Mouse (Mus musculus) forebrain, embryonic 13.5 days (tissue): ENCODE measurements around the gene Atp4b. TPM values are rescaled to one million over a fixed set of nuclear protein-coding genes. Genes with fewer than 3 reads are reported as not detected.
A peak's percentile ranks its signal among the peaks of the same experiment; 100 is the strongest.

Experiments used
- ATAC-seq: fragments of 200-750 bp; cut with Nextera tagmentation; 2 replicates; pipeline ENCODE4 v1.8.0; 2017
- H3K27ac ChIP-seq: fragments of 300-500 bp; sonication (generic); 2 replicates; pipeline ENCODE4 v1.5.1; 2015; ENCODE audit warnings: inconsistent platforms, mild to moderate bottlenecking, moderate library complexity
- H3K27me3 ChIP-seq: fragments of 300-500 bp; sonication (generic); 2 replicates; pipeline ENCODE4 v1.6.1; 2015; ENCODE audit warnings: mild to moderate bottlenecking, inconsistent platforms
- H3K36me3 ChIP-seq: fragments of 300-500 bp; sonication (generic); 2 replicates; pipeline ENCODE4 v1.6.1; 2015; ENCODE audit warnings: mild to moderate bottlenecking, inconsistent platforms; ENCODE audit not compliant: poor library complexity, severe bottlenecking
- H3K4me1 ChIP-seq: fragments of 300-500 bp; sonication (generic); 2 replicates; pipeline ENCODE4 v1.6.1; 2015; ENCODE audit warnings: inconsistent platforms
- H3K4me2 ChIP-seq: fragments of 300-500 bp; sonication (generic); 2 replicates; pipeline ENCODE4 v1.6.1; 2015; ENCODE audit warnings: inconsistent platforms, mild to moderate bottlenecking, moderate library complexity
- H3K4me3 ChIP-seq: fragments of 300-500 bp; sonication (generic); 2 replicates; pipeline ENCODE4 v1.5.1; 2015; ENCODE audit warnings: mild to moderate bottlenecking, inconsistent platforms
- H3K9ac ChIP-seq: fragments of 300-500 bp; sonication (generic); 2 replicates; pipeline ENCODE4 v1.6.1; 2015; ENCODE audit warnings: mild to moderate bottlenecking, inconsistent platforms
- H3K9me3 ChIP-seq: fragments of 300-500 bp; sonication (generic); replicated peaks from 2 replicates; pipeline ENCODE4 v1.6.1; 2016; ENCODE audit warnings: inconsistent platforms
- WGBS: fragments of 180-500 bp; shearing (Covaris S2); methylation state at CpG from one replicate; pipeline ENCODE4 v1.1.7; 2015; 5-methylcytosine and 5-hydroxymethylcytosine counted together
- polyA plus RNA-seq: library from polyadenylated mRNA; unstranded; fragments of >200 nt; fragmentation: Nextera tagmentation; extraction: Ambion mirVana; gene quantifications from 2 replicates; pipeline ENCODE4 v1.2.1, GENCODE M21; 2015

Atp4b gene
- polyA plus RNA-seq, 1 experiment from 2014 or later = not detected

DNA sequence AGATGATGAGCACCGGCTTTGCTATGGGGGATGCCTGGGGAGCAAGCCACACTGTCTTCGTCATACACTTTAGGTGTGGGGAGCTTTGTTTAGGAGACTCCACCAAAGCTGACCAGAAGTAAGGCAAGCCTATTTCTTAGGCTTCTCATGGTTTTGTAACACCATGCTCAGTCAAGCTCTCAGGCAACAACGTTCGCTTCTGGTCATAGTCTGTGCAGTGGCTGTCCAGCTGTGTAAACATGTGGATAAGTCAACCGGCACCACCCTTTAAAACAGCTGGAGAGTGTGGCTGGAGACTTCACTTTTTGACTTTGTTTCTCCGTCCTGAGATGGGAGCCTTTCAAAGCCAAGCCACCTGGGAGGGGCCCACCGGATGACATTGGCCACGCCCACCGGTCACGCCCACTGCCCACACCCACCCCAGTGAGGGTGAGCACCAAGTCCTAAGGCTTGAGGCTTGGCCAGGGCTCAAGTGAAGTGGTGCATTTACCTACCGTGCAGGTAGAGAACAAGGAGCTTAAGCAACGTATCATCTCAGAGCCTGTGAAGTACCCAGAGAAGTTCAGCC lies 17.3 kb upstream of the Atp4b start:
- H3K27ac ChIP-seq = no peak overlapping the region
- 58% methylated on average over 12 of the region's 12 CpGs for WGBS
- H3K4me1 ChIP-seq = no peaks in the 10 kb centered on the region
- H3K4me2 ChIP-seq = no peak overlapping the region
- H3K36me3 ChIP-seq = no peaks in the 10 kb centered on the region
- H3K4me3 ChIP-seq = no peak overlapping the region
- H3K27me3 ChIP-seq = no peaks in the 10 kb centered on the region
- H3K9me3 ChIP-seq = no peaks in the 10 kb centered on the region
- no peak overlapping the region for H3K9ac ChIP-seq
- no peak for ATAC-seq

DNA sequence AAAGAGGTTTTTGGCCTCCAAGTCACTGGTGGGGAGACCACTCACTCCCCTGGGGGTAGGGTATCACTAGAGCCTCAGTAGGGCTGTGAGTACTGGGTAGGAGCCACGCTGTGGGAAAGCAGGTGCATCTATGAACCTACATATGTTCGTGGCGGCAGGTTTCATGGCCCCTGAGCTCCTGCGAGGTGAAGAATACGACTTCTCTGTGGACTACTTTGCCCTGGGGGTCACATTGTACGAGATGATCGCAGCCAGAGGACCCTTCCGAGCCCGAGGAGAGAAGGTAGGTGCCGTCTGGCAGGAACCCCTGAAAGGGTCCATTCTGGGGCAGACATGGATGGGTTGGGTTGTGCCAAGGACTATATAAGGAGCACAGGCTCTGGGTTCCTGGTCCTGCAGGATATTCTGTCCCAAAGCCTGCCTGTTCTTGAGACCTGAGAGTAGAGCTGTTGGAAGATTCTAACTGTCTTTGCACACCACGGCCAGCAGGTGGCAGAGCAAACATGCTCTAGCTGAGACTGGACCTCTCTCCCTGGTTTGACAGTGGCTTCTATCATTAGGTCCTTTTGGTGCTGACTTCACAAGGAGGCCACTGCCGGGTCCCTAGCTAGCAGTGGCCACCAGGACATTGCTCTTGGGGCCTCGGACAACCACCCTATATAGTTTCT lies 16.4 kb upstream of the Atp4b start:
- no peaks in the 10 kb centered on the region for H3K27me3 ChIP-seq
- H3K9me3 ChIP-seq = no peaks in the 10 kb centered on the region
- no peak overlapping the region for H3K4me2 ChIP-seq
- H3K27ac ChIP-seq = no peak overlapping the region
- H3K4me3 ChIP-seq = no peak overlapping the region
- ATAC-seq = no peak
- H3K4me1 ChIP-seq = no peaks in the 10 kb centered on the region
- 62% methylated on average over 13 of the region's 13 CpGs for WGBS
- no peaks in the 10 kb centered on the region for H3K36me3 ChIP-seq
- no peak overlapping the region for H3K9ac ChIP-seq

GRCm38 (mm10) chr8:13411597-13411996 lies 15.0 kb upstream of the Atp4b start:
- H3K4me2 ChIP-seq = no peak overlapping the region
- H3K27me3 ChIP-seq = no peaks in the 10 kb centered on the region
- H3K9ac ChIP-seq = no peak overlapping the region
- no peaks in the 10 kb centered on the region for H3K9me3 ChIP-seq
- H3K4me3 ChIP-seq = no peak overlapping the region
- ATAC-seq = 0 out of 2 replicates have a peak, but pooled peaks have one; percentile 57
- no peaks in the 10 kb centered on the region for H3K4me1 ChIP-seq
- WGBS = 33% methylated on average over 6 of the region's 6 CpGs
- no peak overlapping the region for H3K27ac ChIP-seq
- no peaks in the 10 kb centered on the region for H3K36me3 ChIP-seq

GRCm38 (mm10) chr8:13406011-13406410 lies 9.4 kb upstream of the Atp4b start:
- H3K9ac ChIP-seq = no peak overlapping the region
- H3K4me1 ChIP-seq = peaks cover 5% of the 10 kb centered on the region; the same call in 1 of the 2 replicates
- H3K4me3 ChIP-seq = no peak overlapping the region
- 54% methylated on average over 5 of the region's 5 CpGs for WGBS
- H3K36me3 ChIP-seq = no peaks in the 10 kb centered on the region
- no peaks in the 10 kb centered on the region for H3K27me3 ChIP-seq
- ATAC-seq = no peak
- H3K4me2 ChIP-seq = no peak overlapping the region
- no peak overlapping the region for H3K27ac ChIP-seq
- H3K9me3 ChIP-seq = no peaks in the 10 kb centered on the region

DNA sequence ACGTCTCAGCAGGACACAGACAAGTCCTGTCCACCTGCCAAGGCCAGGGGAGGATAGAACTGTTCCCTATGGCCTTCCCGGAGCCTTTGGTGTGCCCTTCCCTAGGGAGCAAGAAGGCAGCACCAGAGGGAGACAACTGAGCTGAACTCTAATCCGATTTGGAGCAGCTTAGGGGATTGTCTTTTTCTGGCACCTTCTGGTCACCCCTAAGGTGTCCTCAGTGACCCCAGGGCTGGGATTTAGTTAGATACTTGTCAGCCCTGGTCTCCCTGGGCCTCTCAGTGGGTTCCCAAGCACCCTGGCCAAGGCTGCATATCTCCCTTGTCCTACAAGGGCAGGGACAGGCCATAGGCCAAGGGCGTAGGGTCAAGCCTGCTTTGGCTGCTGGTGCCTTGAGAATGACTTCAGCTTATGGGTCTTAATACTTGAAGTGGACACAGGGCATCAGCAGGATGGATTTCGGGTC lies 8.1 kb upstream of the Atp4b start, which contains the start of gene Grk1:
Grk1 (plus strand) TSS at position 416 of the 466 bp plus-strand sequence.
- Histone ChIP-seq H3K9me3 (no peaks in the 10 kb centered on the region), H3K36me3 (no peaks in the 10 kb centered on the region), H3K4me2 (no peak within 1 kb of the TSS), H3K4me3 (no peak within 1 kb of the TSS), H3K27ac (no peak within 1 kb of the TSS), H3K27me3 (no peaks in the 10 kb centered on the region), H3K4me1 (peaks cover 5% of the 10 kb centered on the region; the same call in 1 of the 2 replicates), H3K9ac (no peak within 1 kb of the TSS)
- 79% methylated on average over 5 of the region's 5 CpGs for WGBS
- no peak for ATAC-seq

DNA sequence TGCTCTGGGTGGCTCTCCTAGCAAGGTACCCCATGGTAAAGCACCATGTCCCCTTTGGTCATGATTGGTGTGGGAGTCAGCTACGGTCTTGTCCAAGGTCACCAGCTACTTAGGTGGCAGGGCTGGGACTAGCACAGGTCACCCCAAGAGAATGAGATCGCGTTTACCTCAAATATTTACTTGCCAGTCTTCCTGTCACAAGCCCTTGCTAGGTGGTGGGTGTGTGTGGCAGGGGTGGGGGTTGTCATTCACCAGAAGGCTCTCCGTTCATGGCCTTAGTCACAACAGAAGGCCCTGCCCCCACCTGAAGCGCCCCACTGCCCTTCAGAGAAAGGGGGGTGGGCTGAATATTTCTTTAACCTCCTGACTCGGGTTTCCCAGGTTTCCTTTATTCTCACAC lies 6.9 kb upstream of the Atp4b start:
- peaks cover 5% of the 10 kb centered on the region; the same call in 1 of the 2 replicates for H3K4me1 ChIP-seq
- WGBS = 76% methylated on average over 6 of the region's 6 CpGs
- no peaks in the 10 kb centered on the region for H3K9me3 ChIP-seq
- H3K27ac ChIP-seq = no peak overlapping the region
- ATAC-seq = no peak
- H3K4me2 ChIP-seq = no peak overlapping the region
- no peak overlapping the region for H3K4me3 ChIP-seq
- no peak overlapping the region for H3K9ac ChIP-seq
- no peaks in the 10 kb centered on the region for H3K36me3 ChIP-seq
- no peaks in the 10 kb centered on the region for H3K27me3 ChIP-seq

DNA sequence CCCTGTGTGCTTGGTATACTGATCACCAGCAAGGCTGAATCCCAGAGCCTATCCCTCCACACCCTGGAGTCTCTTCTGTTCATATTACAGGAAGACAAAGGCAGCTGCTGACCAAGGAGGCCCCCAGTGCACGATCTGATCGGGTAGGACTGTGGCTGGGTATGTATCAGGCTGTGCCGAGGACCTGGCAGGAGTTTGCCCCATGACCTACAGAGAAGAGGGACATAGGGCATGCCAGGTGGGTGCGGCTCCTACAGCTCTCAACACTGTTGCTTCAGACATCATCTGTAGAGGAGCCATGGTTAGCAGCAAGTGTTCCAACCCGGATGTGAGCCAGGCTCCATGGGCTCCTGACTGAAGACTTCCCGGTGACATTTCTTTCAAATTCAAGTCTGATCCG lies 2.8 kb downstream of the Atp4b start:
- Histone ChIP-seq H3K9me3 (no peaks in the 10 kb centered on the region), H3K4me2 (no peak overlapping the region), H3K9ac (no peak overlapping the region), H3K27me3 (no peaks in the 10 kb centered on the region), H3K4me3 (no peak overlapping the region), H3K36me3 (no peaks in the 10 kb centered on the region), H3K27ac (no peak overlapping the region), H3K4me1 (no peaks in the 10 kb centered on the region)
- WGBS = 91% methylated on average over 7 of the region's 7 CpGs
- ATAC-seq = no peak

DNA sequence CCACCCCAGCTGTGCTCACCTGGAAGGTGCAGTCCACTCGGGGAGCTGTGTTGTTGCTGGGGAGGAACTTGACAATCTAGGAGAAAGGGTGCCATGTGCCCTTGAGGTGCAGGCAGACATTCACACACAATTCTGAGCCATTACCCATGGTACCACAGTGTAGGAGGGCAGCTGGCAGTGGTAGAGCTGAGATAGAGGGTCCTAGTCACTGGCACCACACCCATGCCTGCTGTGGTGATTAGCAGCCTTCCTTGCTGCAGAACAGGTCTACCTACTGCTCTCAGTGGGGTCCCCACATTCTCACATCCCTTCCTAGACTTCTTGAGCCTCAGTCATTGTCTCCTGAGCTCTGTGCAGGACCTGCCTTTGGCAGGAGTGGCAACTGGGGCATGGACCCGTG lies 7.9 kb downstream of the Atp4b start:
- WGBS = 87% methylated on average over 2 of the region's 2 CpGs
- Histone ChIP-seq H3K27ac (no peak overlapping the region), H3K4me2 (no peak overlapping the region), H3K36me3 (no peaks in the 10 kb centered on the region), H3K4me3 (no peak overlapping the region), H3K9ac (no peak overlapping the region), H3K4me1 (no peaks in the 10 kb centered on the region), H3K27me3 (no peaks in the 10 kb centered on the region), H3K9me3 (no peaks in the 10 kb centered on the region)
- ATAC-seq = no peak

DNA sequence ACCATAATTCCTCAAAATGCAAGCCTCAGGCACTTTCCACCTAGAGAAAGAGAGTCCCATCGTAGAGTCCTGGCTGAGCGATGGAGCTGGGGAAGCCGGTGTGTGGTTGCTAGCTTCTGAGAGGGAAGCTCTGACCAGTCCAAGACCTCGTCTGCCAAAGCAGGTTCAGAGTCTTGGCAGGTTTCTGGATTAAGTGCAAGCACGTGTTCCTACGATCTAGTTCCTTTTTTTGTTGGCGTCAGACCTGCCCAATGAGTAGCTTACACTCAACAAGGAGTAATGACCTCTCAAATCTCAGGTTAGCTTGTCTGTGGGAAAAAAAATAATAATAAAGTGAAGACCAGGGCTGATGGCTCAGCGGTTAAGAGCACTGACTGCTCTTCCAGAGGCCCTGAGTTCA lies 8.9 kb downstream of the Atp4b start:
- Histone ChIP-seq H3K27ac (no peak overlapping the region), H3K9ac (no peak overlapping the region), H3K4me1 (no peaks in the 10 kb centered on the region), H3K4me2 (no peak overlapping the region), H3K9me3 (no peaks in the 10 kb centered on the region), H3K27me3 (no peaks in the 10 kb centered on the region), H3K36me3 (no peaks in the 10 kb centered on the region), H3K4me3 (no peak overlapping the region)
- WGBS = 83% methylated on average over 8 of the region's 8 CpGs
- no peak for ATAC-seq

- Histone ChIP-seq H3K4me2 (no peak overlapping the region), H3K4me3 (no peak overlapping the region), H3K9ac (no peak overlapping the region), H3K4me1 (no peaks in the 10 kb centered on the region), H3K27ac (no peak overlapping the region), H3K27me3 (no peaks in the 10 kb centered on the region), H3K36me3 (no peaks in the 10 kb centered on the region), H3K9me3 (no peaks in the 10 kb centered on the region)
- WGBS = 82% methylated on average over 13 of the region's 13 CpGs
- no peak for ATAC-seq
Observed at GRCm38 (mm10) chr8:13386366-13386765, 10.3 kb downstream of the Atp4b start.

GRCm38 (mm10) chr8:13382999-13383398 lies 13.6 kb downstream of the Atp4b start:
- WGBS = 92% methylated on average over 4 of the region's 4 CpGs
- Histone ChIP-seq H3K27ac (no peak overlapping the region), H3K9ac (no peak overlapping the region), H3K36me3 (peaks cover 28% of the 10 kb centered on the region), H3K27me3 (no peaks in the 10 kb centered on the region), H3K4me2 (no peak overlapping the region), H3K9me3 (no peaks in the 10 kb centered on the region), H3K4me3 (no peak overlapping the region), H3K4me1 (no peaks in the 10 kb centered on the region)
- no peak for ATAC-seq

DNA sequence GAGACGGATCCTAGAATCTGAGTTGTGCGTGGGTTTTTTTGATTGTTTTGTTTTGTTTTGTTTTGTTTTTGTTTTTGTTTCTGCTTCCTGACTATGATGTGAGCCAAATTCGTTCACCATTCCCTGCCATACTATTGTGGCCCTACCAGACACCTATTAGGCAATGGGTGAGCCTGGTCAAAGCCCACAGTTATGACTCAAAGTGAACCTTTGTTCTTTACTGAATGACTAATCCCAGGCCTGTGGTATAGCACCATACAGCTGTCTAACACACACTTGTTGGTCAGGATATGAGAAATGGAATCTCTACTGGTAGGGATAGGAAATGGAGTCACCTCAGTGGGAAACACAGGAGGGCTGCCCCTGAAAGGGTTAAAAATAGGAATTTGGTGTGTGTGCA lies 14.1 kb downstream of the Atp4b start:
- no peak for ATAC-seq
- WGBS = 91% methylated on average over 3 of the region's 3 CpGs

GRCm38 (mm10) chr8:13381630-13382029 lies 15.0 kb downstream of the Atp4b start:
- H3K36me3 ChIP-seq = peaks cover 40% of the 10 kb centered on the region
- H3K9ac ChIP-seq = no peak overlapping the region
- no peak for ATAC-seq
- no peak overlapping the region for H3K27ac ChIP-seq
- H3K27me3 ChIP-seq = no peaks in the 10 kb centered on the region
- H3K9me3 ChIP-seq = no peaks in the 10 kb centered on the region
- WGBS = 92% methylated on average over 7 of the region's 7 CpGs
- H3K4me1 ChIP-seq = no peaks in the 10 kb centered on the region
- H3K4me2 ChIP-seq = no peak overlapping the region
- no peak overlapping the region for H3K4me3 ChIP-seq

More for the DNA sequence above, 14.1 kb downstream of the Atp4b start:
- no peaks in the 10 kb centered on the region for H3K27me3 ChIP-seq
- peaks cover 30% of the 10 kb centered on the region for H3K36me3 ChIP-seq
- no peak overlapping the region for H3K4me2 ChIP-seq
- no peaks in the 10 kb centered on the region for H3K9me3 ChIP-seq
- no peak overlapping the region for H3K4me3 ChIP-seq
- H3K4me1 ChIP-seq = no peaks in the 10 kb centered on the region
- no peak overlapping the region for H3K9ac ChIP-seq
- no peak overlapping the region for H3K27ac ChIP-seq
